Mouse (Mus musculus) midbrain, embryonic 10.5 days (tissue): Measurements from ENCODE around the gene Fryl. TPM values are rescaled to one million over a fixed set of nuclear protein-coding genes. Genes with fewer than 3 reads are reported as not detected.

ENCODE experiments used
- DNase-seq: peaks from one replicate; pipeline ENCODE4 v3.0.0-alpha.2; 2017; ENCODE audit warnings: low spot score
- H3K27ac ChIP-seq: fragments of 300-500 bp; sonication (generic); replicated peaks from 2 replicates; pipeline ENCODE4 v1.5.1; 2016; ENCODE audit warnings: mild to moderate bottlenecking
- H3K27me3 ChIP-seq: fragments of 300-500 bp; sonication (generic); 2 replicates; pipeline ENCODE4 v1.6.1; 2016; ENCODE audit warnings: low read depth, mild to moderate bottlenecking; ENCODE audit not compliant: poor library complexity, severe bottlenecking
- H3K36me3 ChIP-seq: fragments of 300-500 bp; sonication (generic); 2 replicates; pipeline ENCODE4 v1.6.1; 2016; ENCODE audit warnings: mild to moderate bottlenecking, moderate library complexity
- H3K4me1 ChIP-seq: fragments of 300-500 bp; sonication (generic); 2 replicates; pipeline ENCODE4 v1.6.1; 2016
- H3K4me3 ChIP-seq: fragments of 300-500 bp; sonication (generic); 2 replicates; pipeline ENCODE4 v1.5.1; 2016; ENCODE audit warnings: mild to moderate bottlenecking, moderate library complexity
- H3K9me3 ChIP-seq: fragments of 300-500 bp; sonication (generic); replicated peaks from 2 replicates; pipeline ENCODE4 v1.6.1; 2016; ENCODE audit warnings: mild to moderate bottlenecking
- WGBS: fragments of 180-500 bp; shearing (Covaris S2); methylation state at CpG from one replicate; pipeline ENCODE4 v1.1.7; 2016; 5-methylcytosine and 5-hydroxymethylcytosine counted together
- polyA plus RNA-seq: library from polyadenylated mRNA; unstranded; fragments of >200 nt; fragmentation: Nextera tagmentation; extraction: Ambion mirVana; gene quantifications from 2 replicates; pipeline ENCODE4 v1.2.1, GENCODE M21; 2016

Fryl gene
- polyA plus RNA-seq, result 23.7 and 30.8 TPM in 2 replicates

DNA sequence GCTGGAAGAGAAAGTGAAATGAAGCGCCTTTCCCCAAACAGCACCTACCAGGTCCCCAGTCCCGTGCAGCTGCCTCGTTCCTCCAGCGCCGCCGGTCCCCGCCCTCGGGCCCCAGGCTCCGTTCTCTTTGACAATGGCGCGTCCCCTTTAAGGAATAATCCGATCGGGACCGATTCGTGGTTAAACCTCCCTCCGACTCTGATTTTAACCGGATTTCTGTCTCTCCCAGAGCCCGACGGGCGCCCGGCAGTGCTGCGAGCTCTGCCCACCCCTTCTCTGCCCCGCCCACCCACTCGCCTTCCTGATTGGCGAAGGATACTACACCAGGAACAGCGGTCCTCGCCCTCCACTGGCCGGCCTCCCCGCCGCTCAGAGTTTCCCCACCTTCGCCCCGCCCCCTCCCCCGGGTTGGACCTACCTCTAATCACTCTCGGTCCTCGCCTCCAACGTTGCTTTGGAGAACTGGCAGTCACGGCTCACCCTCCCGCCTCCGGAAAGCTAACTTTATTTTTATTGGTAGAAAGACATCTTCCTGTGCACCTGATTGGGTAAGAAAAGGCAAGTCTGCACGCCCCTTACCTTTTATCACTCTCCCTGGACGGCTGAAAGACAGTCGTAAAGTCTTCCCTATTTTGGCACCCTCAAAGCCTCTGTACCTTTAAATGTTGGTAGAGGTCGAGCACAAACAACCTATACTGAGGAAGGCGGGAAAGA lies at the start of gene Fryl:
TSS of gene Fryl (minus strand) at position 268 of the 714 bp plus-strand sequence.
- H3K36me3 ChIP-seq, result 0 out of 2 replicates have a peak, but pooled peaks cover 3% of the 10 kb centered on the region
- no peaks in the 10 kb centered on the region for H3K9me3 ChIP-seq
- H3K27ac ChIP-seq, result peak within 1 kb of the TSS; percentile 96
- H3K27me3 ChIP-seq, result 0 out of 2 replicates have a peak, but pooled peaks cover 5% of the 10 kb centered on the region
- H3K4me3 ChIP-seq, result peak within 1 kb of the TSS; percentile 94
- peak; percentile 100 for DNase-seq
- H3K4me1 ChIP-seq, result peaks cover 31% of the 10 kb centered on the region
- WGBS, result under 1% methylated on average over 44 of the region's 44 CpGs

DNA sequence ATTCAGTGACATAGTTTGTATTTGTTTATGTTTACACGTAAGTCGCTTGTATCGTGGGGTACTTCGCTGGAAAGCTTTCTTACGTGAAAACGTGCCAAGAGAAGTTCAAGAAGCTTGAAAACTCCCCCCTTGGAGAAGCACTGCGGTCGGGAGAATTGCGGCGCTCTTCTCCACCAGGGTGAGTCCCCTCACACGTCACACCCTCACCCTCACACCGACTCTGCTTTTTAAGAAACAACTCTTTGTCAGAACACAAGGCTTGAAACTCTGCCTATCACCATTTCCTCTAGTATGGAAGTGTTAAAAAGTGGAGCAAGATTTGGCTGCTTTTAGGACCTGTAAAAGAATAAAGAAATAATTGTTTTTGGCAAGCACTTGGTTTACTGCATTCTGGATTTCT lies 48.1 kb upstream of the Fryl start:
- WGBS, result 90% methylated on average over 12 of the region's 12 CpGs
- H3K36me3 ChIP-seq, result peaks cover 100% of the 10 kb centered on the region
- H3K9me3 ChIP-seq, result no peaks in the 10 kb centered on the region
- no peak for DNase-seq
- no peaks in the 10 kb centered on the region for H3K27me3 ChIP-seq
- H3K4me3 ChIP-seq, result no peak overlapping the region
- no peaks in the 10 kb centered on the region for H3K4me1 ChIP-seq
- H3K27ac ChIP-seq, result no peak overlapping the region

DNA sequence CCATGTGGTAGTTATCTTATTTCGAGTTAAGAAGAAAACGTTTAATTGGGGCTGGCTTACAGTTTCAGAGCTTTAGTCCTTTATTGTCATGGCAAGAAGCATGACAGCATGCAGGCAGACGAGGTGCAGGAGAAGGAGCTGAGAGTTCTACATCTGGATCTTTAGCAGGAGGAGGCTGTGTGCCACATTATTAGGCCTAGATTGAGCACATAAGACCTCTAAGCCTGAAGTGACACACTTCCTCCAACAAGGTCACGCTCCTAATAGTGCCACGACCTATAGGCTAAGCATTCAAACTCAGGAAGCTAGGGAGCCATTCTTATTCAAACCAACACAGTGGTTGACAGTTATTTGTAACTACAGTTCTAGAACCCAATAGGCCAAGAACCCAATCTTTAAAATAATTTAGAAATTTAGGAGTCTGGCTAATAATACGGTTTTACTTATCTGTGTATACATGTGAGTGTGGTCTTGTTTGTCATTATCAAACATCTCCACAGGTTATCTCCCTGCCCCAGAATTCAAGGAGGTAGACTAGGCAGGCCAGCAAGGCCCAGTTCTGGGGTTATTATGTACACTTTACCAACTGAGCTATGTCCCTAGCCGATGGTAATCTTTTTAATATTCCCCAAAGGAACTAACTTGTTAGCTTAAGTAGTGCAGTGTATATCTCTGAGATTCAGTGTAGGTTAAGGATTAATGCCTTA lies 45.3 kb upstream of the Fryl start:
- no peaks in the 10 kb centered on the region for H3K9me3 ChIP-seq
- H3K36me3 ChIP-seq, result peaks cover 97% of the 10 kb centered on the region
- H3K27me3 ChIP-seq, result no peaks in the 10 kb centered on the region
- no peak for DNase-seq
- H3K4me3 ChIP-seq, result no peak overlapping the region
- no peaks in the 10 kb centered on the region for H3K4me1 ChIP-seq
- H3K27ac ChIP-seq, result no peak overlapping the region
- 90% methylated on average over 7 of the region's 7 CpGs for WGBS

DNA sequence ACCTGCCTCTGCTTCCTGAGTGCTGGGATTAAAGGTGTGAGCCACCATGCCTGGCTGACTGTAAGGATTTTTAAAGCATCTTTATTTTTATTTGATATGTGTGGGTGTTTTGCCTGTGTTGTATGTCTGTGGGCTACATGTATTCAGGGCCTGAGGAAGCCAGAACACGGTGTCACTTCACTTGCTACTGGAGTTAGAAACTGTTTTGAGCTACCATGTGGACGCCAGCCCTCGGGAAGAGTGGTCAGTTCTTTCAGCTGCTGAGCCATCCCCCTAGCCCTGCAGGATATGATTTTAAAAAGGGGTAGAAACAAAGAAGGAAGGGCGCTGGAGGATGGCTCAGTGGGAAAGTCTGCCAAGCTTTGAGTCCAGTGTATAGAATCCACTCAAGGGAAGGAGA lies 39.5 kb upstream of the Fryl start:
- Histone ChIP-seq H3K4me3 (no peak overlapping the region), H3K9me3 (no peaks in the 10 kb centered on the region), H3K4me1 (peaks cover 15% of the 10 kb centered on the region), H3K27ac (no peak overlapping the region), H3K27me3 (no peaks in the 10 kb centered on the region), H3K36me3 (peaks cover 62% of the 10 kb centered on the region)
- DNase-seq, result no peak
- WGBS, result 93% methylated on average over 4 of the region's 4 CpGs

DNA sequence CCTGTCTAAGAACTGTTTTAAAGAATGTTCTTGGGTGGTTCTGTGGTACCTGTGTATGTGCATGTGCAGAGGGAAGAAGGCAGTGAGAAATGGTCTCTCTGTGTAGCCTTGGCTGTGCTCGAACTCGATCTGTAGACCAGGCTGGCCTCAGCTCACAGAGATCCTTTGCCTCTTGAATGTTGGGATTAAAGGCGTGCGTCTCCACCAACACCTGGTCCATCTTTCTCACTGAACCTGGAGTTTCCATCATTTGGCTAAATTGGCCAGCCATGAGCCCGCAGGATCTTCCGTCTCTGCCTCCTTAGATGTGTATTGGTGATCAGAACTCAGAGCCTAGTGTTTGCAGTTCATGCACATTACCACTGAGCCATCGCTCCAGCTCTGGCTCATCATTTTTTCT lies 38.6 kb upstream of the Fryl start:
- DNase-seq, result no peak
- H3K36me3 ChIP-seq, result peaks cover 53% of the 10 kb centered on the region
- 97% methylated on average over 7 of the region's 7 CpGs for WGBS

DNA sequence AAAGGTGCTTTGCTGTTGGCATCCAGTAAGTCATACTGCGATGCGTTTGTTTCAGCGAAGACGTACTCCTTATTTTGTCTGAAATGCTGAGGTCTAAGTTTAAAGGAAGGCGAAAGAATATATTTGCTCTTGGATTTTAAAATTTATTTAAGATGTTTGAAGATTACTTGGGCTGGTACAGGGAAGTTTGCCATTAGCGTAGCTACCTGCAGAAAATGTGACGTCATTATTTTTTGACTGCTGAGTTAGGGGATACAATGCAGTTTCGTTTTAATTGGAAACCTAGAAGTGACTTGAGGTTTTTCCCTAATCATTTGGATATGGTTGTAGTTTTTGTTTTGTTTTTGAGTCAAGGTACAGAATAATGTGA lies 37.0 kb upstream of the Fryl start:
- Histone ChIP-seq H3K36me3 (peaks cover 41% of the 10 kb centered on the region), H3K27me3 (no peaks in the 10 kb centered on the region), H3K9me3 (no peaks in the 10 kb centered on the region), H3K4me3 (peak overlapping the region; percentile 94), H3K27ac (peak overlapping the region; percentile 97), H3K4me1 (peaks cover 15% of the 10 kb centered on the region)
- 21% methylated on average over 8 of the region's 8 CpGs for WGBS
- DNase-seq, result no peak

More for the DNA sequence above, 38.6 kb upstream of the Fryl start:
- Histone ChIP-seq H3K4me1 (peaks cover 15% of the 10 kb centered on the region), H3K4me3 (no peak overlapping the region), H3K27me3 (no peaks in the 10 kb centered on the region), H3K27ac (no peak overlapping the region), H3K9me3 (no peaks in the 10 kb centered on the region)

DNA sequence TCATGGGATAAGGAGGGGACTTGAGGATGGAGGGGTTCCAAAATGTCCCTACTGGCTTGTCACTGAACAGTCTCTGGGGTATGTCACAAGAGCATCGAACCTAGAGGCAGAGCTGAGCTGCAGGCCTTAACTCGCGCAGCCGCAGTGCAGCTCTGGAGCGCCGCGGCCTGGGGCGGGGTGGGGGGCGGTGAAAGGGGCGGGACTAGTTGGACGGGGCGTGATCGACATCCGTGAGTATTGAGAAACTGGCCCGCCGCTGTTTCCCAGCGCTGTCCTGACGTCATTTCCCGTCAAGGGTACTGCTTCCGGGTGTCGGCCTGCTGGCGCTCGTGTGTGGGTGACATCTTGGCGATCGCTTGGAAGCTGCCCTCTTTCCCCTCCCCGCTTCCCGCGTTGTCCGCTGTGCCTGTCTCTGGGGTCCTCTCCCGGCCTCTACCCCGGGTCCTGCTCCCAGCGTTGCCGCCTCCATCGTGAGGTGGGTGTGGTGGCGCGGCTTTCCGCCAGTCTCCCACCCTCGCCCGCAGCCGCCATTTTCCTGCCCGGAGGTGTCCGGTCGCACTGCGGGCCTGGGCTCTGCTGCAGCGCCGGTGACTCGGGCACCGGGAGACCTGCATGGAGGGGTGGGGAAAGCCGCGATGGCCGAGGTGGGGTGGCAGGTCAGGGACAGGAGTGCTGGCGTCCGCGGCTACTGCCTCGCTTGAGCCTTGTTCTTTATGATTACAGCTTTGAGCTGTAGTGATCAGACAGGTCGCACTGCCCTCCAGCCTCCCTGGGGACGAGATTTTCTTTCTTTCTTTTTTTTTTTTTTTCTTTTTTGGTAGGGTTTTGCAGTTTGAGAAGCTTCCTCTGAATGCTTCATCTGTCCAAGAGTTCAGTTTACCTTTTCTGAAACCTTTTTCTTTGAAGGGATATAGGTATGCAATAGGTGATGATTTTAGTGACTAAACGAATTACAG lies 36.4 kb upstream of the Fryl start, which contains the start of gene Ociad1:
TSS of gene Ociad1 (plus strand) at position 283 of the 956 bp plus-strand sequence.
- Histone ChIP-seq H3K27me3 (no peaks in the 10 kb centered on the region), H3K9me3 (no peaks in the 10 kb centered on the region), H3K4me1 (peaks cover 15% of the 10 kb centered on the region), H3K4me3 (peak within 1 kb of the TSS; percentile 94), H3K36me3 (peaks cover 34% of the 10 kb centered on the region), H3K27ac (peak within 1 kb of the TSS; percentile 97)
- under 1% methylated on average over 58 of the region's 58 CpGs for WGBS
- peak; percentile 99 for DNase-seq

DNA sequence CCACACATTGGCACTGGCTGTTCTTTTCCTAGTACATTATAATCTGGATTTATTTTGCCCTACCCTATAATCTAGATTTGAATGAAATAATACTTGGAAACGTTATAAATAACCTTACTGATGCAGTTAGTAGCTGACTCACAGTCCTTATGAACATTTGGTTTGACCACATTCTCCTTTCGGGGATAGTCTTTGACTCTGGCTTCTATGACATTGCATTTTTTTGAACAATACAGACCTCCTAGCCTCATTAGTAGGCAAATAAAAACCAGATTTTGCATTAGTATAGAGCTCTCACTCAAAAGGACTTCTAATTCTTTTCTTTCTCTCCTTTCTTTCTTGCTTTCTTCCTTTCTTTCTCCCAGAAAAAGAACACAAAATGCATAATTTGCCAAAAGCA lies 33.5 kb upstream of the Fryl start:
- no peak overlapping the region for H3K27ac ChIP-seq
- no peak overlapping the region for H3K4me3 ChIP-seq
- WGBS, result 63% methylated on average over 2 of the region's 2 CpGs
- peaks cover 5% of the 10 kb centered on the region for H3K36me3 ChIP-seq
- H3K27me3 ChIP-seq, result no peaks in the 10 kb centered on the region
- peaks cover 11% of the 10 kb centered on the region for H3K4me1 ChIP-seq
- no peak for DNase-seq
- H3K9me3 ChIP-seq, result no peaks in the 10 kb centered on the region

DNA sequence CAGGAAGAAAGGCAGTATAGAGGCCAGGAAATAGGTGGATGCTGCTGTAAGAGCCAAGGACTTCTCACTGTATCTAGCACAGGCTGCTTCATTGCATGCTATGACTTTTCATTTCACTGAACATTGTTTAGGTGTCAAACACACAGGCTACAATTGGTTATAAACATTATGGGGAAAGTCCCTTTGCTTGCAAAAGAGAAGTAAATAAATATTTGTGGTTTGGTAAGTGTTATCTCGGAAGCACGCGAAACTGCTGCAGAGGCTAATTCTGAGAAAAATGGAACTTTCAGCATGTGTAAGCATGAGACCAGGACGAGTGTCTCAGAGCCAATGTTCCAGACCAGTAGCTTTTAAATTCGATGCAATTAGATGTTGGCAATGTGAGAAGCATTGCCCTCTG lies 30.2 kb upstream of the Fryl start:
- Histone ChIP-seq H3K4me3 (no peak overlapping the region), H3K27ac (no peak overlapping the region), H3K4me1 (no peaks in the 10 kb centered on the region), H3K9me3 (no peaks in the 10 kb centered on the region), H3K27me3 (no peaks in the 10 kb centered on the region), H3K36me3 (no peaks in the 10 kb centered on the region)
- WGBS, result 86% methylated on average over 5 of the region's 5 CpGs
- DNase-seq, result no peak

DNA sequence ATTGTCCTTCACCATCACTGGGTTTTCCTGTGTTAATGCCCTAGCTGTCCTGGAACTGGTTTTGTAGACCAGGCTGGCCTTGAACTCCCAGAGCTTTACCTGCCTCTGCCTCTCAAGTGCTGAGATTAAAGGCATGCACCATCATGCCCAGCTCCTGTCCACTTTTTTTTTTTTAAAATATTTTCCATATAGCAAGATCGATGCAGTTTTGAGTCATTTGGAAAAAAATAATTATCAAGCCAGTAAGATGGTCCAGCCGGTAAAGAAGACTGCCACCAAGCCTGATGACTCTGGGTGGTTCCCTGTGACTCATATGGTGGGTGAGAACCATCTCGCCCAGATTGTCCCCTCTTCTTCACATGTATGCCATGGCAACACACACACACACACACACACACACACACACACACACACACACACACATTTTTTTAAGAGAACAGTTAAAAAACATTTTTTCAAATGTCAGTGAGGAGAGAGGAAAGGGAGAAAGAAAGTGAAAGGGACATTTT lies 29.1 kb upstream of the Fryl start:
- DNase-seq, result no peak
- no peak overlapping the region for H3K4me3 ChIP-seq
- no peaks in the 10 kb centered on the region for H3K36me3 ChIP-seq
- no peaks in the 10 kb centered on the region for H3K27me3 ChIP-seq
- no peak overlapping the region for H3K27ac ChIP-seq
- no peaks in the 10 kb centered on the region for H3K9me3 ChIP-seq
- H3K4me1 ChIP-seq, result no peaks in the 10 kb centered on the region
- WGBS, result 84% methylated on average over 3 of the region's 3 CpGs

DNA sequence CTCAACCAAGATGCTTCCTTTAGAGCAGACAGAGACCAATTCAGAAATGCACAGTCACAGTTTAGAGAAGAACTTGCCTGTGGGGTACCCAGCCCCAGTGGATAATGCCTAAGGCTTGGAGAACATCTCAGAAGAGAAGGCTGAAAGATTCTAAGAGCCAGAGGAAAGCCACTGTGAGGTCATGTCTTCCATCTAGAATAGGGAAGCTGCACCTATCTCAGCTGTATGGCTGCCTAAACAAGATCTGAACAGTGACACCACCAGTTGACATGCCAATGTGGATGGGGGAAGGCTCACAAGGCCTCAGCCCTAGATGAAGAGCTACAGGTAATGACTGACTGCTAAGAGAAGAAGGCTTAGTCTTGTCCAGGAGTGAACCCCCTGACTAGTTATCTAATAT lies 27.6 kb upstream of the Fryl start:
- Histone ChIP-seq H3K4me3 (no peak overlapping the region), H3K27me3 (no peaks in the 10 kb centered on the region), H3K36me3 (no peaks in the 10 kb centered on the region), H3K4me1 (peaks cover 9% of the 10 kb centered on the region), H3K9me3 (no peaks in the 10 kb centered on the region), H3K27ac (no peak overlapping the region)
- no peak for DNase-seq

DNA sequence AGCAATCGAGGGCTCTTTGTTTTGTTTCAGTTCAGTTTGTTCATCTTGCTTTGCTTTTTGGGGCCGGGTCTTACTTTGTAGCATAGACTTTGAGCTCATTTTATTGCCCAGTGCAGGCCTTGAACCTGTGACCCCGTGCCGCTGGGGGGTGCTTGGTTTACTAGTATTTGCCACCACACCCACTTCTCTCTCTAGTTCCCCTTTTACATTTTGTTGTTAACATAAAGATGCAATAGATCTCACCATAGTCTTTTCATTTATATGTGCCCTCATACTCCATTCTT lies 24.1 kb upstream of the Fryl start:
- no peak overlapping the region for H3K27ac ChIP-seq
- no peaks in the 10 kb centered on the region for H3K36me3 ChIP-seq
- 82% methylated on average over 4 of the region's 4 CpGs for WGBS
- H3K9me3 ChIP-seq, result no peaks in the 10 kb centered on the region
- DNase-seq, result no peak
- H3K4me3 ChIP-seq, result no peak overlapping the region
- H3K4me1 ChIP-seq, result peaks cover 9% of the 10 kb centered on the region
- H3K27me3 ChIP-seq, result no peaks in the 10 kb centered on the region
